Mouse (Mus musculus): ENCODE data around the gene Dscaml1.

The Dscaml1 gene

DNA sequence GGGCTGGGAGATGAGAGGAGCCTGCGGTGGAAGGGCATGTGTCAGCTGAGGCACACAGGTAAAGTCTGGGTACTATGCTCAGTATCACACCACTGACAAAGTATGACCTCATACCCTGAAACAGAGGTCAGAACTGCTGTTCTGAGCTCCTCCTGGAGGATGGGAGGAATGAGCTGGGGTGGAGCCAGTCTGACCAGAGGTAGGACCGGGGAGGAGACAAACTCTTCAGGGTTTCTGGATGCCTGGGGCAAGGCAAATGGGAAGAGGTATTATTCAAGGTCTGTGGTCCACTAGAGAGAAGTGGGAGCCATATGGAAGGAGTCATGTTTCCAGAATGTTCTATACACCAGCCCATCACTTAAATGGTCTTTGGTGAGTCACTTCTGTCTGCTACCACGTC lies 15.3 kb upstream of the Dscaml1 start:
- no peak for ATAC-seq (ENCODE audit: insufficient number of reproducible peaks, low FRiP score, low TSS enrichment)

DNA sequence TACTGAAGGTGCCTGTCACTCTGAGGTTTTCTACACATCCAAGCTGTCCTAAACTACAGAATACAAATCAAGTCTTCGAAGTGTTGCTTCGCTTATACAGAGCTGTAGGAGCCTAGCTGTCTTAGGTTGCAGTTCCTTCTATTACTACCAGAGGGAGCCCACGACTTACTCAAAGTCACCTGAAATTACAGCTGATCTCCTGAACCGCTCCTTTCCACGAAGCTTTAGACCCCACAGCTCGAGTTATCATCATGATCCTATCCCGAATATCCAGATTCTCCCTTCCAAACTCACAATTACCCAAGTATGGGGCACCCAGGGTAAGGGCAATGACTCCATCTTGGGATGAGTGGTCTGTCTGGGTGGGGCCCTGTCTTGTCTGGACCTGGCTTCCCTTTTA lies 14.6 kb upstream of the Dscaml1 start:
- ATAC-seq (ENCODE audit: insufficient number of reproducible peaks, low FRiP score, low TSS enrichment): 0 out of 2 replicates have a peak, but pooled peaks have one; percentile 18

DNA sequence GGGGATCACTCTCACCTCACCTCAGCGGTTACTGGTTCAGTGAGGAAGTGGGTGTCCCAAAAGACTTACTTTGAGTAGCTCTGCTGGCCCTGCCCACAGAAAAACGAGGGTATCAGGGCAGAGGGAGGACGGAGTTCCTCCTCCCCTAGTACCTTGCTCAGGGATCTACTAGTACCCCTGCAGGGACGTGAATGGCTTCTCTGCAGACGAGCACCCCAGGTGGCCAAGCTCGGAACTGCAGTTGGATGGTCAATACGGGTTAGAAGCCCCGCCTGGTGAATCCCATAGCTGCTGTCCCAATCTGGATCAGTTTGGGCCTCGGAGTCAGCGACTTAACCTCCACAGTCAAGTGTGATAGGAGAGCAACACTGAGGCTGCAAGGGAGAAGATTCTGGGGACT lies 14.1 kb upstream of the Dscaml1 start:
- ATAC-seq (ENCODE audit: insufficient number of reproducible peaks, low FRiP score, low TSS enrichment): no peak

DNA sequence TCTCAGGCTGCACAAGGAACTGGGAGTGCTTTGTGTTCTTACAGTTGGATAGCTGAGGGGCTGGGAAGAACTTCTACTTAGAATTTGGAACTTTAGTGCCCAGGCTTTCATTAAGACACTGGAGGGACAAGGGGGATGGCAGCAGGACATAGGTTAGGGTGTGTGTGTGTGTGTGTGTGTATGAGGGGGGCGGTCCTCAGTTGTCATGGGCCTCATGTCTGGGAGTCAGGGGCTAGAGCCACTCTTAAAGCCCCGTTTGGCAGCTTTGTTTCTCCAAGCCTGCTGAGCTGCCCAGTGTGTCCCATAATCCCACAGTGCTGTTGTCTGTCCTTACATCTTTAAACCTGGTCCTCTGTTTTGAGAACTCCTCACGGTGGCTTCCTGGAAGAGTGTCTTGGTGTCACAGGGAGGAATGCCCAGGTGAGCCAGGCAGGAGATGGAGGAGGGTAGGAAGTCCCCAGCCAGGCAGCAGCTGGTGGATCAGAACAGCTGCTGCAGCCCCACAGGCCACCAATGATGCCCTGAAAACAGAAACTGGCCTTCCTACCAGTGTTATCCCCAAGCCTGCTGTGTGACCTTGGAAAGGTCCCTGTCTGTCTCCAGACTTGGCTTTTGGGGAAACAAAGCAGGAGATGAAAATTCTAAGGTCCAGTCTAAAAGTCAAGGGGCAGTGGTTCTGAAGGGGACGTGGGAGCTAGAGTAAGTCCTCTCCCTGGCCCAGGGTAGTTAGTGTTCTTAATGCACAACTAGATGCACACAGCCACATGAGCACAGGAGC lies 13.5 kb upstream of the Dscaml1 start:
- no peak for ATAC-seq (ENCODE audit: insufficient number of reproducible peaks, low FRiP score, low TSS enrichment)

DNA sequence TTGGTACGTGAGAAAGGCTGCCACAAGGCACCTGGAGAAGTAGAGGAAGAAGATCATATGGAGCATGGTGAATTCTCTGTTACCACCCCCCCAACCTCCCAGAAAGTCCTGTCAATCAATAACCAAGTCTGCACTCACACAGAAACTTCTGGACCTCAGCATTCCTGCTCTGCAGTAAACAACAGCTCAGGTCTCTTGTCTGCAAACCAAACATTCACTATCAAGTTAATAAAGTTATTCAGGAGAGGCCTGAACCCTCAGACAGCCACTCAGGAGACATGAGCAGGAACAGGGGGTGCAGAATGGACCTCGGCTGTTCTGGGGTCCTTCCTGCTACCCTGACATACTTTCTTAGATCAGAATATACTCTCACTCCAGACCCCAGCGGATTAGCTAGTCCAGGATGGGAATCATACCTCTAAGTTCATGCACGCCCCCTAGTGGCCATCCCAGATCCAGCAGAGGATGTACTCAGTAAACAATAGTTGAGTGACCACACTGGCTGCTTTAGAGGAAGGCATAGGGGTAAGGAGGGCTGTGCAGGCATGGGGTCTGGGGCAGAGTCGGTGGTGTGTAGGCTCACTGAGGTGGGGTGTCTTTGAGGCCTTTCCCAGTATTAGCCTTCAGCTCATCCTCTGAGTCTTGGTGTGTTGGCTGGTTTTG lies 12.8 kb upstream of the Dscaml1 start:
- ATAC-seq (ENCODE audit: insufficient number of reproducible peaks, low FRiP score, low TSS enrichment): no peak

DNA sequence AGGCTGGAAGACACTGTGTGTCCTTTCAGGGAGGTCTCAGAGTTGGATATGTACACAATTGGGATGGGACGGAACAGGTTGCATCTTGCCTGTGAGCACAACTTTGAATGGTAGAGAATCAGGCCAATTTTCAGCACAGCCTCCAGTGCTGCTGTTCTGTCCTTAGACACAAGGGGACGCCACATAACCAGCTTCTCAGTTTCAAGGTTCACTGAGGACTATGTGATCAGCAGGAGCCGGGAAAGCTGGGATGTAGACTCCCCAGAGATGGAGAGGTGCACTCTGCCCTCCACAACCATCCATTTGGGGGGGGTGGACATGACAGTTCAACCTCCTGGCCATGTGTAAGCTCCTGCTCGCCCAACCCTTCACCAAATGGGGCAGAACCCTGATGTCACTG lies 10.5 kb upstream of the Dscaml1 start:
- ATAC-seq (ENCODE audit: insufficient number of reproducible peaks, low FRiP score, low TSS enrichment): no peak

DNA sequence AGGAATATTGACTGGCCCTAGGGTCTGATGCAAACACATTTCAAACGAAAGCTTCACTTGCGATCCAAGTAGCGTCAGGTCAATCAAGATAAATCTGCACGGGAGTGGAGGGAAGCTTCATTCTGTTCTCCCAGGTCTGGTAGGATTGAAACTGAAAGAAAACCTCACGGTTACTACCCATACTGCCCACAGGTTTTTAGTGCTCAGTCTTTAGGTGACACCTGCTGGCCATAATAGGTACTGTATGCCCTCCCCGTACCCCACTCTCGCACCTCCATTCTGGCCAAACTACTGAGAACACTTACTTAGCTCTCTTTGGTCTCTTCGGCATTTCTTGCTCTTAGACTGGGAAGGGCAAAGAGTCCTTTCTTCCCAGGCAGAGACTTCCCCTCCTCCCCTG lies 9.2 kb upstream of the Dscaml1 start:
- ATAC-seq (ENCODE audit: insufficient number of reproducible peaks, low FRiP score, low TSS enrichment): no peak

DNA sequence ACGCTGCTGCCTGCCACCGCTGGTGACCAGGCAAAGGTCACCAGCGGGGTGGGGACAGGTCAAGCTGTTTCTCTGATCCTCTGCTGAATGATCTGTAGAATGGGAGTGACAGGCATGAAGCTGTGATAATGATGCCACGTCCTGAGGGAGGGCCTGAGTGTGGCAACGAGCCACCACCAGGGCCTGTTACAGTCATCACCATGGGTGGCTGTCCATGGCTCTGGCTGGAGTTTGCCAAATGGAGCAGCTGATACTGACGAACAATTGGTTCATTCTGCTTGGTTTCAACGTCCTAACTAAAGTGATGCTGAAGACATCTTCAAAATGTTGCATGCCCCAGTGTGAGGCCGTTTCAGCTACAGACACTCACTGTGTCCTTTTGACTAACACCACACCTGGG lies 8.2 kb upstream of the Dscaml1 start:
- no peak for ATAC-seq (ENCODE audit: insufficient number of reproducible peaks, low FRiP score, low TSS enrichment)

DNA sequence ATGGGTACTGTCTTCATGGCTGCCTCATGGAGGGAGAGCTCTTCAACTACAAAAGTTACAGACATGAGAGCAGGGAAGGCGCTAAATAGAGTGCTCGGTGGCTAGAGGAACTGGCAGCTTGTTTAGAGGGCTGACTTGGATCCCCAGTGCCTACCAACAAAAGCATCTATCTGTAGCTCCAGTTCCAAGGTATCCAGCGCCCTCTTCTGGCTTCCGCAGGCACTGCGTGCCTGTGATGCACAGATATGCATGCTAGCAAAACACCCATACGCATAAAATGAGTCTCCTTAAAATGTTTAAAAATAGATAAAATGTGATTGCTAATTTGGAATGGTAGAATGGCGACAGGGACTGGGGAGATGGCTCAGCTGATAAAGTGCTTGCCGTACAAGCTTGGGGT lies 5.2 kb upstream of the Dscaml1 start:
- ATAC-seq (ENCODE audit: insufficient number of reproducible peaks, low FRiP score, low TSS enrichment): no peak

DNA sequence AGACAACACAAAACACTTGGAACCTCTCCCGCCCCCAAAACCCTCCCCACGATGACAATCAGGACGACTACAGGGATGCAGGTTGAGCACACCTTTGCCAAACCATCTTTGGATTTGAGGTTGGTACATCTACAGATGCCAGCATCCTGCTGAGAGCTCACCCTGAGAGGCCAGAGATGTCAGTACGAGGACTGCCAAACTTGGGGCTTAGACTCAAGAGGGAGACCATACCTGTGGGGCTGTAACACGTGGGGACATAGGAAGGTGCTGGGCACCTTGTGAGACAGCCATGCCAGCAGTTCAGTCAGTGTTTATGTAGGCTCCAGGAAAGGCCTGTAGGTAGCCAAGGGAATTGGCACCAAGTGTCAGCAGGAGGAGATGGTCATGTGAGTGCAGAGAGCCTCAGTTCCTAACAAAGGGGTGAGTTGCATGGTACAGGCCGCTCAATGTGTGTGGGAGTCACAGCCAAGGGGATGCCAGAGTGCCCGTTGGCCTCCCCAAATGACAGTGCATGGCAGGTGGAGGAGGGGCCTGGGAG lies 3.6 kb upstream of the Dscaml1 start:
- ATAC-seq (ENCODE audit: insufficient number of reproducible peaks, low FRiP score, low TSS enrichment): 0 out of 2 replicates have a peak, but pooled peaks have one; percentile 28

DNA sequence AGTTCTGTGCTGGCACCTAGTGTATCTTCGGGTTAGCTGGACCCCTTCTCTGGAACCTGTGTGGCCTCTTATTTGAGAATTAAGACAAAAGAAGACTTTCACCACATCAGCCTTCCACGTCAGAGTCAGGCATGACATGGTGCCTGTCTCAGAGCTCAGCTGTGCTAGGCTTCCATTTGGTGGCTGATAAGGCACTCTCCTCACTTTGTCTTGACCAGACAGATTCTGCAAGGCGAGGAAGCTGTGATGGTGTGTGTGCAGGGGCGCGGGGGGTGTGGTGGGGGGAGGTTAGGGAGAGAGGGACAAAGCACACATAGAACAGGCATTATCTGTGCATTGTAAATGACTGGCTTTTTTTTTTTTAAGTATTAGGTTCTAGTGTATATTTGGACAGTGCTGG lies 3.0 kb downstream of the Dscaml1 start:
- ATAC-seq (ENCODE audit: insufficient number of reproducible peaks, low FRiP score, low TSS enrichment): no peak

DNA sequence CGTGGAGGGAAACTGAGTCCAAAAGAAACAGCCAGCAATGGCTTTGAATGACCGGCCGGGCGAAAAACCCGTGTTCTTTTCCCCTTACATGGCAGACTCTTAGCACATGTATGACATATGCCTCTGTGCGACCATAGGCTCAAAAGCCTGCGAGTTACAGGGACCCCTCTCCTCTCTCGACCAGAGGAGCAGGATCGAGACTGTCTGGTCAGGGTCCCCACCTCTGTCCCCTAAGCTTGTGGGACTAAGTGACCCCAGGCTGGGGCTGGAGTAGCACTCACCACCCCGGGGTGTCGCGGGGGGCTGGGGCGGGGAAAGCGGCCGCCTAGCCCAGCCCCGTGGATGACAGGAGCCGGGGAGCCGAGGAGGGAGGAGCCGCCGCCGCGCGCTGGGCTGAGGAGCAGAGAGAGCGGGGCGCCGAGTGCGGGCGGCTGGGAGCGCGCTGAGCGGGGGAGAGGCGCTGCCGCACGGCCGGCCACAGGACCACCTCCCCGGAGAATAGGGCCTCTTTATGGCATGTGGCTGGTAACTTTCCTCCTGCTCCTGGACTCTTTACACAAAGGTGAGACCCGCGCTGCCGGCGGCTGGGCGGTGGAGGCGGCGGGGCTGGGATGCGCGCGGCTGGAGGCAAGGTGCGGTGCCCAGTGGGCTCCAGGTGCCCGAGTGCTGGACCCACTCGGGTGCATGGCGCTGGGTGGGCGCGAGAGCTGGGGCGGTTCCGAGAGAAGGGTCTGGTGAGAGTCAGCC lies 3.7 kb downstream of the Dscaml1 start:
- 0 out of 2 replicates have a peak, but pooled peaks have one; percentile 33 for ATAC-seq (ENCODE audit: insufficient number of reproducible peaks, low FRiP score, low TSS enrichment)

DNA sequence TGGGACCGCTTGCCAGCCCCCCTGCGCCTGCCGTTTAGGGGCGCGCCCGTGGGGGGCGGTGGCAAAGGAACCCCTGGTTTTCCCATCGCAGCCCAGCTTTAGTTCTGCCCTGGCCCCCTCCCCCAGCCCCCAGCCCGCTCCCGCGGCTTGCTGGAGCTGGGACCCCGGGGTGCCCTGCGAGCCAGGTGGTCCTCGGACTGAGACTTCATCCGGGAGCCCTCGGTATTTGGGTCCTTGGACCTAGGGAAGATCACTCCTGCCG lies 4.2 kb downstream of the Dscaml1 start:
- ATAC-seq (ENCODE audit: insufficient number of reproducible peaks, low FRiP score, low TSS enrichment): no peak

DNA sequence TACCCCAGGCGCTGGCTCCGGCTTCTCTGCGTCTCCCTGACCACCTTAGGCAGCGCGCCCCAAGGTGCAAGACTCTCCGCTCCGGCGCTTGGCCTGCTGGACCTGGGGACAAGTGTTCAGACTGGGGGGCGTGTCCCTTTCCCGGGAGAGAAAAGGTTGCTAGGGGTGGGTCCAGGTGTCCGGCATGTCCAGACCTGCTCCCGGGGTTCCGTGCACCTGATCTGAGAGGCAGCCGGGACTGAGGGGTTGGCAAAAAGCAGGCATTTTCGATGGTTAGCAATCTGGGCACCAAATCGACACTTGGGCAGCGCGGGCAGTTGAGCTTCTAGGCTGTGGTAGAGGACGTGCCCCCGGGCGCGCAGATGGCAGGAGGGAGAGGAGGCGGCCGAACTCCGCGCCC lies 4.7 kb downstream of the Dscaml1 start:
- ATAC-seq (ENCODE audit: insufficient number of reproducible peaks, low FRiP score, low TSS enrichment): 0 out of 2 replicates have a peak, but pooled peaks have one; percentile 5

DNA sequence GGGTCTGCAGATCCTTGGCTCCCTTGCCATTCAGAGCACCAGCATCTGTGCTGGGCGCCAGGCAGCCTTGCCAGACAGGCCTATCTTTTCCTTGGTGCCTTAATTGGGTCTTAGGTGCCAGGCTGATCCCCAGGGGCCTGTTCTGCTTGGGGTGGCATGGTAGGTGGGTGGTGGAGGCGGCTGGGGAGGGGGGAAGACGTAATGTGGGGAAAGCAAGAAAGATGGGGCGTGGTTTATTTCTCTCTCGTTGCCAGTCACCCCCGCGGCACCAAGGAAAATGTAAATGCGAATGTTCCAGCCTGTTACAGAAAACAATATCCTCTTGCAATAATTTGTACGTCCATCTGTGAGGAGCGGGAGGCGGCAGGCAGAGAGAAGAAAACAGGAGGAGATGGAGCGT lies 6.2 kb downstream of the Dscaml1 start:
- no peak for ATAC-seq (ENCODE audit: insufficient number of reproducible peaks, low FRiP score, low TSS enrichment)

DNA sequence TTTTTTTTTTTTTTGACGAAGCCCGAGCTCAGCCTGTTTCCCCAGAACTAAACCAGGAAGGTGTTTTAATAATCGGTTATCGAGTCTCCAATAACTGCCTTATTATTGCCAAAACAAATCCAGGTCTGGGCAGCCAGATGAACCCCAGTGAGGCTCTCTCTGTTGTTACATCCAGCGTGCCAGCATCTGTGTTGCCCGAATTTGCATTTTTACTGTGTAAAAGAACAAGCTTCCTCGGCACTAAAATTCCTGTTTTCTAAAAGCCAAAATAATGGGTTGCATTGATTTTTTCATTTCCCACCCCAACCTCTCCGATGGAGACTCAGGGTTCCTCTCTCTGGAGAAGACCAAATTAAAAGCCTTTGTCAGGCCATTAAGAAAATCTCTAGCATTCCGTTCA lies 6.7 kb downstream of the Dscaml1 start:
- ATAC-seq (ENCODE audit: insufficient number of reproducible peaks, low FRiP score, low TSS enrichment): no peak

DNA sequence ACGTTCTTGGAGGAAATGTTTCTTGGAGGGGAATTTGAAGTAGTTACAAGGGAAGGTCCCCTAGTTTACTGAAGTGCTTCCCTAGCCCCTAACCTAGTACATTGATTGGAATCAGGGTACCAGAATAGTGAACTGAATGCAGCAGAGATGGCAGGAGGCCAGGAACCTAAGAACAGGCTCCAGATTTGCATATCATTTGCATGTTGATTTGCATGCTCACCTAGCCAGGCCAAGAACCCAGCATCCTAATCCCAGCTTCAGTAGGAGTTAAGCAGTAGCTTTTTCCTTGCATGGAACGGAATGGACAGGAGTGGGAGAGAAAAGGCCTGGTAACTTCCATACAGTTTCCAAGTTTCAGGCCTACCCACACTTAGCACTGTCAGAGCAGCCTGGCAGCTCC lies 7.7 kb downstream of the Dscaml1 start:
- no peak for ATAC-seq (ENCODE audit: insufficient number of reproducible peaks, low FRiP score, low TSS enrichment)

DNA sequence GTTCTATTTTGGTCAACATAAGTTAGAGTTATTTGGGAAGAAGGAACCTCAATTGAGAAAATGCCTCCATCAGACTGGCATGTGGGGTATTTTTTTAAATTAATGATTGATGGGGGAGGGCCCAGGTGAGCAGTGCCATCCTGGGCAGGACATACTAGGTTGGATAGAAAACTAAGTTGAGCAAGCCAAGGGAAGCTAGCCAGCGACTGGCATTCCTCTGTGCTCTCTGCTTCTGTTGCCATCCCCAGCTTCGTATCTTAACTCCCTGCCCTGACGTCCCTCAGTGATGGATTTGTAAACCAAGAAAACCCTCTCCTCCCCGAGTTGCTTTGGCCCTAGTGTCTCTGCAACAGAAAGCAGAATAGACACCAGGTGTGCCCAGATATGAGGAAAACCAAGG lies 12.6 kb downstream of the Dscaml1 start:
- no peak for ATAC-seq (ENCODE audit: insufficient number of reproducible peaks, low FRiP score, low TSS enrichment)

DNA sequence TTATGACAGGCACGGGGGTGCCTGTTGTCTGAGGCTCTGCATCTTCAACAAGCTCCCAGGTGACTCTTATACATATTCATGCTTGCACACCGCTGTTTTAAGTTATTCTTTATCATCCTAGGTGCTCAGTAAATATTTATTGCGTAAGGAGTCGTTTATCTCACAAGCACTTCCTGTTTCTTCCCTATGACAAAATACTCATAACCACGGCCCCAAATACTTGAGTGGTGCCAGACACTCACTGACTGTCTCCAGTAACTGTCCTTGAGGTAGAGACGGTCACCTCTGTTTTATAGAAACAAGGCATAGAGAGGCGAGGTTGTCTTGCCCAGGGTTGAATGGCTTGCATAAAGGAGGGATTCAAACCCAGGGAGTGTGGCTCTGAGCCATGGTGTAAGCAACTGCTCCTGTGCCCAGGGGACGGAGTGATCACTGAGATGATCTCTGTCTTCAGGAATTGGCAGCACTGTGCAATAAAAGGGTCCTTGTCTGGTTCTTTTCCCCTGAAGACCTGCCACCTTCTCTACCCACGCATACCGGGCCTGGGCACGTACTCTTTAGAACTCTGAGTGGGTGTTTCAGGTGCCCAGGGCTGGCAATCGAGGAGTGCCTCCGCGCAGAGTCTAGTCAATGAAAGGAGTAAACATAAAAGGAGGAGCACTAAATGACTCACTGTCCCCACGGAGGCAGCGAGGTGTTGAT lies 13.8 kb downstream of the Dscaml1 start:
- ATAC-seq (ENCODE audit: insufficient number of reproducible peaks, low FRiP score, low TSS enrichment): no peak

DNA sequence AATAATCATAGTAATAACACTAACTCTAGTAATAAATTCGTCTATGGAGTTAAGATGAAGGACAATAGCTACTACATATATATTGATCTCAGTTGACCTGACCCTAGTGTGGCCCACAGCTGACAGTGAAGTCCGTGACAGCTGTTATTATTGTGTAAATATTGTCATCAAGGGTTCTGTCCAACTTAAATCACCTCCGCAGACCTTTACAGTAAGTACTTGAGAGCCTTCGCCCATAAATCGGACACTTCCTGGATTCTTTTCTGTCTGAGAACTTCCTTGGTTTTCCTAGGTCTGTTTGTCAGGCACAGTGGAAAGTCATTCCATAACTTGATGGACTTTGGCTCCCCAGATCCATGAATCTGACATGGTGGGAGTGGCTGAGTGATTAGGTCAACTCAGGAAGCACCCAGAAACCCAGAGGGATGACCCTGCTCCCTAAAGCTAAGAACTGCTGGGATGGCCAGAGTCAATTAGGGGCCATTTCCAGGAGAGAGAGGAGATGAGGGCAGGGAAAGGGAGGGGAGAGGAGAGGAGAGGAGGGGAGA lies 17.9 kb downstream of the Dscaml1 start:
- ATAC-seq (ENCODE audit: insufficient number of reproducible peaks, low FRiP score, low TSS enrichment): no peak
